Mouse (Mus musculus): ENCODE measurements at regions not wholly inside any gene's neighbourhood (a gene's known extent, or its start where the extent isn't known, plus 50 kb on each side); places are given as distances from the start of the nearest gene placed in this dataset.

- TF ChIP-seq CTCF (IDR thresholded peaks at IDR 0.05; ENCODE audit: low read depth) (no peak), EP300 (IDR thresholded peaks at IDR 0.05; ENCODE audit: low read depth) (no peak)
Measured at GRCm38 (mm10) chr11:64281781-64282180, 153.4 kb upstream of the Hs3st3a1 start.
